Mouse (Mus musculus) kidney, adult 8-10 months (tissue): ENCODE results near the gene Plxnd1.

Experiments used
- DNase-seq, 2 experiments: peaks; one replicate each; pipeline ENCODE4 v3.0.0; 2022

Gene Plxnd1

DNA sequence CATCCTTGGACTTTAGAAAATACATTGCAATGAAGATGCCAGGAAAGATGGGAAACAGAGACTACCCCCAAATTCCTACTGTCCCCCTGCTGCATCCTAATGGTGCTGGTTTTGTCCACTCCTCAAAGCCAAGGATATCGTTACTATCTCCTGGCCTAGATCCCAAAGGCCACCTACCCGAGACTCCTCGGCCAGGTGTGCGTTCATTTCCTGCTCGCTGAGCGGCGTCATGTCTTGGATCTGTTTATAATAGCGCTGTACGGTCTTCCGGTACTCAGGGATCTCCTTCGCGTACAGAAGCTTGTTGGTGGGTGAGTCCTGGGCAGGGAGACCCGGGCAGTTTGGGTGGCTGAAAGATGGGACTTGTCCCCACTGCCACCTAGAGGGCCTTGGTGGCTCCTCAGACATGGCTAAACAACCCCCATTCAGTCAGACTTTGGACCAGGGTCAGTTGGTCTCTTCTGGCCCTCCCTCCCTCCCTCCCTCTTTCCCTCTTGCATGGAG lies 38.3 kb downstream of the Plxnd1 start:
- no peak for DNase-seq

DNA sequence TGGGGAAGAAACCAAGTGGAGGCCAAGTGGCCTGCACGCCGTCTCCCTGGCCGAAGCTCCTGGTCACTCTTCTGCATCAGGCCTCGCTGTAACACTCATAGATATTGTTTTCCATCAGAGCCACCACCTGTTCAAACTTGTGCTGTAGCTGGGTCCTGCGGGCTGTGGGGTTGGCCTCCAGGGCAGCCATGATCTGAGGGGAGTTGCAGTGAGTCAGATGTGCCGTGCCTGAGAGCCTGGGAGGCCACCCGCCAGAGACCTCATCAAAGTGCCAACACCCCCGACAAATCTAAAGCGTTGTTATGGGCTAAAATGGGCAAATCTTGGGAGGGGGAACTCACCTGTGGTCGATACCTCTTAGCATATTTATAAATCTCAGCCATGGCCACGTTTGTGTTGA lies 39.1 kb downstream of the Plxnd1 start:
- DNase-seq, result no peak

DNA sequence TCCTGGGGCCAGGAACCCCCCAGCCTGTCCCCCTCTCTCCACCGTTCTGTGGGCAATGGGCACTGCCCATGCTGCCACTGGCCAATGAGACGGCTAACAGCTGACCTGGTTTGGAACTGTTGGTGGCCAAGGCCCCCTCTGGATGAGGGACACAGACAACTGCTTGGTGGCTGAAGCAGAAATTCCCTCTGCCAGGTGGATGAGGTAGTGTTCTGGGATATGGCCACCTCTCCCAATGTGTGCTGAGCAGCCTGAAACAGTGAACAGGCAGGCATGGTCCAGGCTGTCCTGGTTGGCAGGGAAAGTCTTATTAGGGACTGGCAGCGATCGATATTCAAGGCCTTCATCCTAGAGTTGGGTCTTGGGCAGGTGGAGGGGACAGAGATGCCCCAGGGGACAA lies 39.6 kb downstream of the Plxnd1 start:
- no peak for DNase-seq

DNA sequence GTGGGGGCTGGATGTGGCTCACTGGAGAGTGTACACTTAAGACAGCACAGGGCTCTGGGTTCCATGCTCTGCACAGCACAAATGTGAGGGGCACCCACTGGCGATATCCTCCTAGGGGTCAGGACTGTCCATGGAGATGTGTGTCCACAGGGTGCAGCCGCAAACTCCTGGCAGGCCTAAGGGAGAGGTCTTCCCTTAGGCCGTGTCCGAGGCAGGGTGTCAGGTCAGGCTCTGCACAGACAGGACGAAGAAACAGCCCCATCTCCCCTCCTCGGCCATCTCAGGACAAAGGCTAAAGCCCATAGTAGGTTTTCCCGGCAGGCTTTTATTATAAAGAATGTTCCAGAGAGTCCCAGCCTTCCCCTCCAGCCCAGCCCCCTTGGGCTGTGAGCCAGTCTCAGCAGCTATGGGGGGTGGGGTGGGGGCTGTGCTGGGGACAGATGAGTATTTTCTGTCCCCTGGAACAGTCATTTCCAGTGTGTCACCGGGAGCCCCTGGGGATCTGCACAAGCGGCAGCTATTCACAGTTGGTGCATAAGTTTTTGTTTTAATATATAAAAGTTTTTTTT lies 40.2 kb downstream of the Plxnd1 start:
- no peak for DNase-seq

DNA sequence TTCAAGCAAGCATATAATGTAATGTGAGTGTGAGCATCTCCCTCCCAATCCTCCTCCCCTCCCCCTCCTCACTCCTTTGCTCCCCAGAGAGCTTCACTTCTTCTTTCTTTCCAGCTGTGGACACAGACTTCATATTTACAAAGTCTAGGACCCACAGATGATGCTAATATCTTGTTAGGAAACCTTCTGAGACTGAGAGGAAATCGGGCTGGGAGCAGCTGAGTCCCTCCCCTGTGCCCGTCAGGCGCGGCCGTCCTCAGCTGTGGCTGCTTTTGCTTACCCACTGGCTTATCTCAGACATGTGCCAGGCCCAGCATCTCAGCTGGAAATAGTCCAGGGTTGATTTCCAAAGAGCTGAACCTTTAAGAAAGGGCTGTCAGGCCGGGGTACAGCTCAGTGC lies 48.4 kb downstream of the Plxnd1 start:
- no peak for DNase-seq

DNA sequence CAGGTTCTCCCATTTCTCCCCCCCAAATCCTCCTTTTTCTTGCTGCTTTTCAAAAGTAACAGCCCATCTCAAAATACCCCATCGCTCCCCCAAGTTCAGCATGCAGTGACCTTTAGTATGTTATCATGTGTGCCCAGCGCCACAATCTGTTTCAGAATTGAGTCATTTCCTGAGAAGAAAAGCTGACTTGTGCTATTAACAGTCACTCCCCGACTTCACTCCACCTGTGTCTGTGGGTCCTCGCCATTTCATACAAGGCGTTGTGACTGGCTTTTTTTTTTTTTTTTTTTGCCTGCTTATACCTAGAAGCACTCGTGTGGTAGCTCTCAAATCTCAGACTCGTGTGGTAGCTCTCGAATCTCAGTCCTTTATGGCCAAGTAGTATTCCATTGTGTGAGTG lies 49.2 kb downstream of the Plxnd1 start:
- no peak for DNase-seq

DNA sequence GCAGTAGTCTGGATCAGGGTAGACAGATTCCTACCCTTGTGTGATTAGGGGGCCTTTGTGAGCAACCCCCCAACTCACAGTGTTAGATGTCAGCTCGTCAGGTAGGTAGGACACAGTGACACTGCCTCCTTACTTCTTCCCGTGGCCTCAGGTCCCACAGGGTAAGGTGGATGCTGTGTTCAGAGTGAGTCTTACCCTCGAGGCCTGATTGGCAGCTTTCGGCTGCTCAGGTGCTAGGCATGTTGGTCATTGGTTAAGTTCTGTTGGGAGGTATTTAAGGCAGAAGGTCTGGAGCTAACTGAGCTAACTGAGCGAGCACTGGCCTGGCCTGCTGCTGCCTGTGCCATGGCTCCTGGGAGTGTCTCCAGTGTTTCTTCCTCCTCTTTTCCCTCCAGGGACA lies 50.2 kb downstream of the Plxnd1 start, which contains the start of gene H1foo:
Gene H1foo (plus strand): TSS at position 301 of the 400 bp plus-strand sequence.
- DNase-seq, result no peak

DNA sequence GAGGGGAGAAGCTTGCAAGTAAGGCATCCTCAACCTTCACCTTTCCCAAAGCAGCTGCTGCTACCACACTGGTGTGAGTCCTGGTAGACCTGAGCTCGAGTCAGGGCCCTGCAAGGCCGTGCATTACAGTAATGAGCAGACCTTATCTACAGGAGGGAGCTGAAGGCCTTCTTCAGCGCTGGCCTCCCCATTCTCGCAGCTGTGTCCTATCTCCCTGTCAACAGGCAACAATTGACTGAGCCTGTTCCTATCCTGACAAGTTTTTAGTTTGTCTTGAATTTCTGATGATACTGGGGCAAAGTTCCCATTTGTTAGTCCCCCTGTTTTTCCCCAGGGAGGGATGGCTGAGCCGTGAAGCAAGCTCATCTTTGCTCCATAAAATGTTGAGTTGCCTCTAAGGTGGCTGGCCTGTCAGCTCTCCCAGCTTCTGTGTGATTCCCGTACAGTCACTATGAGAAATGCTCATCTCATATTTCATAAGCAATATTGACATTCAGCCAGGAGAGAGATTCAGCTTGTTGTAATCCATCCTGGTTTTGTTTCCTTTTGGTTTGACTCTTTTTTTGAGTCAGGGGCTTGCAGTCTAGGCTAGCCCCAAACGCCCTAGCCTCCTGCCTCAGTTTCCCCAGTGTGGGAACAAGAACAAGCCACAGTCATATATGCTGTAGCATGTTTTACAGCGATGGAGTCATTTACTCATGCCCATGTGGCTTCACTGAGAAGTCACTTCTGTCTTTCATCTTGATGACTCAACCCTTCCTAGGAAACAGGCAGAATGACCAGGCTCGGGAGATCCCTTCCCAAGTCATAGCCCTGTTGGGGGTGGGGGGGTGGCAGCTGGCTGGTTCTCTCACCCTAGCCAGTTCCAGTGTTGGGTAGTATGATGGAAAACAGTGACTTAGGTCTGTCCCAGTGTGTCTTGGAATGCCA lies 51.0 kb downstream of the Plxnd1 start:
- DNase-seq, result no peak

DNA sequence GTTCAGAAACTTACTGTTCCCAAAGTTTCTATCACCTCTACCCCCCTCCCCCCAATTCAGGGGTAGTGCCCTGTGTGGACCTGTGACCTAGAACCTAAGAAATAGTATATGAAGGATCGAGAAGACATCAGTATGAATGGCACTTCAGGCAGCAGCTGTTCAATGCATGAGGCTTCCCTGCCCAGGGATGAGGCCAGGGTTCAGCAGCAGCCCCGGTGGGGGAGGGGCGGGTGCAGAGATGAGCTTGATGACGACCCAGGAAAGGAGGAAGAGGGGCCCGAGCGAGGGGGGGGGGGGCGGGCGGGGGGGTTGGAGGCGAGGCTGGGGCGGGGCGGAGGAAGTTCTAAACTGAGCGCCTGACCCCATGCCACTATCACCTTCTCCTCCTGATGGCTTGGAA lies 53.7 kb downstream of the Plxnd1 start:
- DNase-seq, result no peak

DNA sequence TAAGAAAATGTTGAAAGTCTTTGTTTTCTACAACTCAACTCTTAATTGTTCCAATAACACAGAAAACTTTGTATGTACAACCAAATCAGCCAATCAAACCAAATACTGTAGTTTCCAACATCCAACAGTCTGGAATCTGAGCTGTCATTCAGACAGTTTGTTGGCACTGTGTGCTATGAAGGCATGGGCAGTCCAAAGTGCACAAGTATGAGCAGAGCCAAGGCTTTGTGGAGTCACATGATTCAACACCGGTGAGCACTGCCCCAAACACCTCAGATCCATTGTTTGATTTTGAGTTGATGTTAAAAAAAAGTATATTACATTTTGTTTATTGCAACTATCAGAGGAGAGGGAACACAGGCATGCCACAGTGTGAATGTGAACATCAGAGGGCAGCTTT lies 54.2 kb downstream of the Plxnd1 start:
- DNase-seq, result peak; percentile 52

DNA sequence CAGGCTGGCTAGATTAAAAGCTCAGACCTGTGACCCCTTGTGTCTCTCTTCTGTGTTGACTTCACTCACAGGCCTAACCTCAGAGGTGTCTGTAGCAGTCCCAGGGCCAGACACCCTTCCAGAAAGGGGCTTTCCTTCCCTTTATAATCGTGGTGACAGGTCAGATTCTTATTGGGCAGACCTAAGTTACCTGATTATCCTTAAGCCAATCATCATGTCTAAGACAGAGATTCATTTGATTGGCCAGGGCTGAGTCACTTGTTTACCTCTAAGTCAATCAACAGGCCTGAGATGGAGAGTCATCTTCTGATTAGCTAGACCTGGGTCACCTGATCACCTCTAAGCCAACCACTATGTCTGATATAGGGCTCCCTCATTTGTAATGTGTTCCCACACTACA lies 56.0 kb downstream of the Plxnd1 start:
- DNase-seq, result no peak

DNA sequence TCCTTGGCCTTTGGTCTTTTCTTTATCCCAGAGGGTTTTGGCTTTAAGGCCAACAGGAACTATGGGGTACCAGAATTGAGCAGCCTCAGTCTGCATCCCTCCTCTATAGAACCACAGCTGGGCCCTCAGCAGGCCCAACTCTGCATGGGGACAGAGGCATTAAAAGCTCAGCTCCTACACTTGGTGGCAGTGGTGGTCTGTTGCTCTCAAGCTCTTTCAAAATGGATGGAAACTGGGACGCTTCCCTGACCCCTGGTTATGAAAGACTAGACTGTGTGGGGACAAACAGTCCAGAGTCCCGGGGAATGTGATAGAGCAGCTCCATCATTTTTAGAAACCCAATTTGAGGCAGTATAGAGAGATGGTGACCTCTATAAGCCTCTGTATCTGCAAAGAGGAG lies 56.8 kb downstream of the Plxnd1 start:
- DNase-seq, result no peak

DNA sequence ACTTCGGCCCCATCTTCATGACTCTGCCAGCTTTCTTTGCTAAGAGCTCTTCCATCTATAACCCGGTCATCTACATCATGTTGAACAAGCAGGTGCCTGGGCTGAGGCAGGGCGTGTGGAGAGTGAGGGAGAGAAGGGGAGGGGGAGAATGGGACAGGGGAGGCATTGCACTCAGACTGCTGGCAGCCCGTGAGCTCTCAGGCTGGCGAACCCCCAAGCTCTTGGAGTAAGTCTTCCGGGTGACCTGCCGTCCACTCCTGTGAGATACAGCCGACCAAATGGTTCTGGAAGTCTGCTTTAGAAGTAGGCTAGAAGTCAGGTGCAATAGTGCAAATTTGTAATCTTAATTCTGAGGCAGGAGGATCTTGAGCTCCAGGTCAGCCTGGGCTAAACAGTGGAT lies 59.3 kb downstream of the Plxnd1 start:
- DNase-seq, result no peak

DNA sequence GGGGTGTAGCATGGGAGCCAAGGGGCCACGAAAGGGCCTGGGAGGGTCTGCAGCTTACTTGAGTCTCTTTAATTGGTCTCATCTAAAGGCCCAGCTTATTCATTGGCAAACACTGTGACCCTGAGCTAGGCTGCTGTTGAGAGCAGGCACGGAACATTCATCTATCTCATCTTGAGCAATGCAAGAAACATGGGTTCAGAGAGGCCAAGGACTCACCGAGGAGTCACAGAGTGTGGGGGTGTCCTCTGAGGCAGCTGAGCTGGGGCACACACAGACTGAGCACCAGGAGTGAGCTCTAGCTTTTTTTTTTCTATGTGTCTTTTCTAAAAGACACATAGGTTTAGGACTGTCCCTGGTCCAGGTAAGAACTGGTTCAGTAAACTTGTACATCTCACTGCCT lies 62.4 kb downstream of the Plxnd1 start:
- DNase-seq, result no peak

DNA sequence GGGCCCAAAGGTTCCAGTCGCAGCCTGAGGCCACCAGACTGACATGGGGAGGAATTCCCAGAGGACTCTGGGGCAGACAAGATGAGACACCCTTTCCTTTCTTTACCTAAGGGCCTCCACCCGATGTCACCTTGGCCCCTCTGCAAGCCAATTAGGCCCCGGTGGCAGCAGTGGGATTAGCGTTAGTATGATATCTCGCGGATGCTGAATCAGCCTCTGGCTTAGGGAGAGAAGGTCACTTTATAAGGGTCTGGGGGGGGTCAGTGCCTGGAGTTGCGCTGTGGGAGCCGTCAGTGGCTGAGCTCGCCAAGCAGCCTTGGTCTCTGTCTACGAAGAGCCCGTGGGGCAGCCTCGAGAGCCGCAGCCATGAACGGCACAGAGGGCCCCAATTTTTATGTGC lies 63.2 kb downstream of the Plxnd1 start, which contains the start of gene Rho:
Gene Rho (plus strand): TSS at position 110 of the 400 bp plus-strand sequence.
- no peak for DNase-seq

DNA sequence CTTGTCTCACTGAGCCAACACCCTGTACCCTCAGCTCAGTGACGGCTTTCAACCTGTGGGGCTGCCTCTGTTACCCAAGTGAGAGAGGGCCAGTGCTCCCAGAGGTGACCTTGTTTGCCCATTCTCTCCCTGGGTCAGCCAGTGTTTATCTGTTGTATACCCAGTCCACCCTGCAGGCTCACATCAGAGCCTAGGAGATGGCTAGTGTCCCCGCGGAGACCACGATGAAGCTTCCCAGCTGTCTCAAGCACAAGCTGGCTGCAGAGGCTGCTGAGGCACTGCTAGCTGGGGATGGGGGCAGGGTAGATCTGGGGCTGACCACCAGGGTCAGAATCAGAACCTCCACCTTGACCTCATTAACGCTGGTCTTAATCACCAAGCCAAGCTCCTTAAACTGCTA lies 64.8 kb downstream of the Plxnd1 start:
- no peak for DNase-seq

DNA sequence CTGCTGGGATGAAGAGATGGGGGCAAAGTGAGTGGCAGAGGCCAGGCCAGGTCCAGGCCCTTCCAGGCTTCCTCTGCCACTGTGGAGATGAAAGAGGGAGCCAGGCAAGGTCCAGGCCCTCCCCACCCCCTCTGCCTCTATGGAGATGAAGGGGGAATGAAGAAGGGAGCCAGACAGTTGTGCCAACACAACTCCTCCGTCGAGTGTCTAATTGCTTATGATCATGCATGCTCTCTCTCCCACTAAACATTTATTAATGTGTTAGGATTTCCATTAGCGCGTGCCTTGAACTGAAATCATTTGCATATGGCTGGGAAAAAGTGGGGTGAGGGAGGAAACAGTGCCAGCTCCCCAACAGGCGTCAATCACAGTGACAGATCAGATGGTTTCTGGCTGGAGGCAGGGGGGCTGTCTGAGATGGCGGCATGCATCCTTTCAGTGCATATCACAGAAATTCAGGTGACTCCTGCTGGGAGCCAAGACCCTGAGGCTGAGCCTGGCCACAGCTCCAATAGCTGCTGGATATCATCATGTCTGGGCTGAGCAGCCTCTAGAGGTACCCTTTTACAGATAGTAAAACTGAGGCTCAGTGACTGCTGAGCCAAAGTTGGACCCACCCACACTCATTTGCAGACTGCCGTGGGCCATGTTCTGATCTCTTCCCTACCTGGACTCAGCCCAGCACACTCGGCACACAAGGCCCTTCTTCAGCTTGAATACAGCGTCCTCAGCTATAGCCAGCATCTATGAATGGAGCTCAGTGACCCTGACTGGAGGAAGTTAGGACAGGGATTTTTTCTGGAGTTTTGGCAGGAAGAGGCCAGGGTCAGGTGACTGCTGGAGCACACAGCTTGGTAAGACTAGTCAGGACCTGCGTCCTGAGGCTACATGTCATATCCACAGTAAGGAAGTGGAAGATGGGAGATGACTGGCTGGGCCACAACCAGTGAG lies 67.2 kb downstream of the Plxnd1 start:
- DNase-seq, result peak in 1 of 2 experiments; percentile 19

DNA sequence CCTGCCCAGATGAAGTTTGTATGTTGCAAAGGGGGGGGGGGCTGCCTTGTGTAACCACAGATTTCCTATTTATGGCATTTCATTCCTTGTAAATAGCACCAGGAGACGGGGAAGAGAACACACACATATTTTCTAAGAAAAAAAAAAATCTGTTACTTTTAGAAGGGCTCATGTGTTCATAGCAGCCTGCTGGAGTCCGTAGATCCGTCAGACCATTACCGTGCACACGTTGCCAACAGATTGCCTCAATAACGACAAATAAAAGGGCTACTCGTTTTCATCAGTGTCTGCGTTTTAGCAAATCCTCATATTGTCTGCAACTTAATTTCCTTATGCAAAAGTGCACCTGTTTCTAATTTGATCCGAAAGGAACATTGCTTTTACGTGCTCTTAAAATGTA lies 68.4 kb downstream of the Plxnd1 start:
- no peak for DNase-seq

DNA sequence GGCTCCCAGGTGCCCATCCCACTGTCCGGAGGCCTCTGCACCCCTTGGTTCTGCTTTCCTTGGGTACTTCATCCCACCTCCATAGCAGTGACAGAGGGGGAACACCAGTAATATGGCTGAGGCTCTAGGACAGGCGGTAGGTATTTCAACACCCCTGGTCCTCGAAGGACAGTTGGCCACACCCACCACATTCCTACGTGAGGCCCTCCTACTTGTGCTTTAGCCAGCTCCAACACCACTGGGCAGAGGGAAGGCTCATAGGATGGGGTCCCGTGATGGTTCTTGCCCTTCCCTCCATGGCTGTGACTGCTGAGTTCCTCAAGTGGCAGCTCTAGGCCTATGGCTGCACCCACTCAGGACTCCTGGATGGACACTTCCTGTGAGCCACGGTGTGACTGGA lies 70.0 kb downstream of the Plxnd1 start:
- no peak for DNase-seq

DNA sequence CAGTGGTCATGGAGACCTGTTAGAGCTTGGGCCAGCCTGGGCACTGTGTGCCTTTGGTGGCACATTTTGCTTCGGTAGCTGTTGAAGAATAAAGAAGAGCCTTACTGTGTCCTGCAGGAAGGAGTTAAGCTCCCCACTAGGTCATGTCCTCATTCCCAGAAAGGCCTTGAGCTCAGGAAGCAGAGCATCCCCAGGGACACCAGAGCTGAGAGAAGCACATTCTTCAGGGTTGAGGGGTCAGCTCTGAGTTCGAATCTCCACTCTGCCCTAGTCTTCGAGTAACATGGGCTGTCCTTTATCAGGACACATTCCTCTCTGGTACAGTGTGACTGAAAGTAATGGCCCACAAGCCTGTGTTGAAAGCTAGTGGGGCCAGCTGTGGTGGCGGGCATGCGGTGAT lies 74.9 kb downstream of the Plxnd1 start:
- DNase-seq, result no peak

DNA sequence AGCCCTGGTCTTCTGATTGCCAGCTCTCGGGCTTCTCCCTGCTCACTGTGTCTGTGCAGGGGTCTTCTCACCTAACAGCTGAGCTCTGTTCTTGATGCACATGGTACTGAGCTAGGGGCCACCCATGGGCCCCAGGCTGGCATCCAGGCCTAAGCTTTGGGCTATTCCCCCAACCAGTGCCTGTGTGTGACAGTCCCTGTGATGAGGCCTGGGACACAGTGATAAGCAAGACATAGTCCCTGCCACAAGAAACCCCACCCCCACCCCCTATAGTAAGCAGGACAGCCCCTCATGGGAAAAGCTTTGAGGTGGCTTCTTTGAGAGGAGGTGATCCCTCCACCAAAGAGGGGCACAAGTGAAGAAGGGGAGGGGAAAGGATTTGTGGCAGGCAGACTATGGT lies 76.2 kb downstream of the Plxnd1 start:
- DNase-seq, result no peak

DNA sequence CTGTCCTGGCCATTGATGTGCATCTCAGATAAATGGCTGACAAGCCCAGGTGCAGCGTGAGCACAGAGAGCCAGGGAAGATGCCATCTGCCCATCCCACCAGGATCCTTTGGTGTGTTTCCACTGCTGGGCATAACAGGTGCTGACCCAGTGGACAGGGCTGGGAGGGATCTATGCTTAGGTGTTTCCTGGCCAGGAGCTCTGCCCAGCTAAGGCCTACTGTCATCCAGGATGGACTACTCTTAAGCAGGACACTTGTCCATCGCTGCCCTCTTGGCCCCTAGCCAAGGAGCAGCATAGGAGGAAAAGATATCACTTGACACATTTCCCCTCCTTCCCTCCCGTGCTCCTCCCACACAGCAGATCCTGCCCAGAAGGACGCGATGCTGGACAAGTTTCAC lies 78.2 kb downstream of the Plxnd1 start:
- no peak for DNase-seq
